Mouse (Mus musculus) forebrain, embryonic 12.5 days (tissue): ENCODE measurements at regions not wholly inside any gene's neighbourhood (a gene's known extent, or its start where the extent isn't known, plus 50 kb on each side); places are given as distances from the start of the nearest gene placed in this dataset. TPM values are rescaled to one million over a fixed set of nuclear protein-coding genes. Genes with fewer than 3 reads are reported as not detected.

Experiments used
- ATAC-seq: fragments of 200-750 bp; cut with Nextera tagmentation; 2 replicates; pipeline ENCODE4 v1.8.0; 2017; ENCODE audit warnings: moderate TSS enrichment; ENCODE audit not compliant: low FRiP score
- H3K27ac ChIP-seq: fragments of 300-500 bp; sonication (generic); 2 replicates; pipeline ENCODE4 v1.5.1; 2016; ENCODE audit warnings: mild to moderate bottlenecking
- H3K27me3 ChIP-seq: fragments of 300-500 bp; sonication (generic); 2 replicates; pipeline ENCODE4 v1.6.1; 2016; ENCODE audit warnings: mild to moderate bottlenecking
- H3K36me3 ChIP-seq: fragments of 300-500 bp; sonication (generic); replicated peaks from 2 replicates; pipeline ENCODE4 v1.6.1; 2016; ENCODE audit warnings: mild to moderate bottlenecking
- H3K4me1 ChIP-seq: fragments of 300-500 bp; sonication (generic); 2 replicates; pipeline ENCODE4 v1.6.1; 2016
- H3K4me2 ChIP-seq: fragments of 300-500 bp; sonication (generic); 2 replicates; pipeline ENCODE4 v1.6.1; 2016; ENCODE audit warnings: mild to moderate bottlenecking, moderate library complexity
- H3K4me3 ChIP-seq: fragments of 300-500 bp; sonication (generic); replicated peaks from 2 replicates; pipeline ENCODE4 v1.5.1; 2016; ENCODE audit warnings: mild to moderate bottlenecking
- H3K9ac ChIP-seq: fragments of 300-500 bp; sonication (generic); 2 replicates; pipeline ENCODE4 v1.6.1; 2016; ENCODE audit warnings: mild to moderate bottlenecking
- H3K9me3 ChIP-seq: fragments of 300-500 bp; sonication (generic); 2 replicates; pipeline ENCODE4 v1.6.1; 2016
- WGBS: fragments of 180-500 bp; shearing (Covaris S2); methylation state at CpG from one replicate; pipeline ENCODE4 v1.1.7; 2016; 5-methylcytosine and 5-hydroxymethylcytosine counted together
- microRNA-seq: library from miRNA; unstranded; fragments of <30 nt; microRNA quantifications from one replicate; pipeline ENCODE4, GENCODE M21; 2017

- H3K27ac ChIP-seq: no peak overlapping the region
- H3K9me3 ChIP-seq: no peaks in the 10 kb centered on the region
- H3K4me2 ChIP-seq: no peak overlapping the region
- 81% methylated on average over 1 of the region's 1 CpGs for WGBS
- H3K9ac ChIP-seq: no peak overlapping the region
- no peak overlapping the region for H3K4me3 ChIP-seq
- H3K36me3 ChIP-seq: no peaks in the 10 kb centered on the region
- H3K27me3 ChIP-seq: no peaks in the 10 kb centered on the region
- ATAC-seq: no peak
- H3K4me1 ChIP-seq: no peaks in the 10 kb centered on the region
Measured at GRCm38 (mm10) chr3:137807423-137807822, 56.9 kb upstream of the H2afz start.

DNA sequence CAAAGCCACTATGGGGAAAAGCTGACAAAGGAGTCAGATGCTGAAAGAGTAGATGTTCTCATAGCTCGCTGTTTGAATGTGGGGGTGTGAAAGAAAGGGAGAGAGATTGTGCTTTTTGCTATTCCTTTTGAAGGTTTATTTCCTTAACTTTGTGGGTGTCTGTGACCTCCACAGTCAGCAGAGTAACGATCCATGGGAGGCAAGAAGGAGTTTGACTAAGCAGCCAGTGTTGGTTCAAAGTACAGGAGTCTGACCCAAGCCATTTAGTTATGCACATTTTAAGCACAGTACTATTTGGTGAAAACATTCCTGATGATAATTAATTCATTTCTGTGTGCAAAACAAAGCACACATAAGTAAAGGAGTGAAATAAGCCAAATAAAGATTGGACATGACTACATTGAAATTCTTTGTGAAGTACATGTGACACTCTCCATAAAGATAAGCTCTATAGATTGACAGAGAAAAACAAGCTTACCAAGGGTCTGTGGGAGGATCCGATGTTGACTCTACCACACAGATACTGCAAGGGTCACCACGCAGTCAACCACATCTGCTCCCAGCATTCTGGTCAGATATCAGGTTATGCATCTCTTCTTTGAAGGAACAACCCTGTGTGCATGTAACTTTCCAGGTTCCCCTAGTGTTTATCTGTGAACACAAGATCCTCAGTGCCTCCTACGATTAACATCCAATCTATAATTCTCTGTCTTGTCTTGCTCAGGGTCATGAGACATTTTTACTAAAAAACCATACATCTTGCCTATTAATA, 56.2 kb upstream of the H2afz start:
- 88% methylated on average over 5 of the region's 5 CpGs for WGBS

GRCm38 (mm10) chr3:137810123-137810522, 54.2 kb upstream of the H2afz start:
- Histone ChIP-seq H3K4me3 (no peak overlapping the region), H3K4me2 (no peak overlapping the region), H3K36me3 (no peaks in the 10 kb centered on the region), H3K27me3 (no peaks in the 10 kb centered on the region), H3K9ac (no peak overlapping the region), H3K9me3 (no peaks in the 10 kb centered on the region), H3K27ac (no peak overlapping the region), H3K4me1 (no peaks in the 10 kb centered on the region)
- no peak for ATAC-seq
- 81% methylated on average over 3 of the region's 3 CpGs for WGBS

More for the DNA sequence above, 56.2 kb upstream of the H2afz start:
- Histone ChIP-seq H3K9me3 (no peaks in the 10 kb centered on the region), H3K27me3 (no peaks in the 10 kb centered on the region), H3K36me3 (no peaks in the 10 kb centered on the region), H3K4me3 (no peak overlapping the region), H3K9ac (no peak overlapping the region), H3K27ac (no peak overlapping the region), H3K4me1 (no peaks in the 10 kb centered on the region), H3K4me2 (no peak overlapping the region)
- no peak for ATAC-seq

Small RNA genes in the stretch of these regions (microRNA-seq; reads per million reads assigned to microRNA genes)
- gene Mir6380: not detected
